9 mouse cellular contexts compared by ENCODE assay signal in the genomic region with DNA sequence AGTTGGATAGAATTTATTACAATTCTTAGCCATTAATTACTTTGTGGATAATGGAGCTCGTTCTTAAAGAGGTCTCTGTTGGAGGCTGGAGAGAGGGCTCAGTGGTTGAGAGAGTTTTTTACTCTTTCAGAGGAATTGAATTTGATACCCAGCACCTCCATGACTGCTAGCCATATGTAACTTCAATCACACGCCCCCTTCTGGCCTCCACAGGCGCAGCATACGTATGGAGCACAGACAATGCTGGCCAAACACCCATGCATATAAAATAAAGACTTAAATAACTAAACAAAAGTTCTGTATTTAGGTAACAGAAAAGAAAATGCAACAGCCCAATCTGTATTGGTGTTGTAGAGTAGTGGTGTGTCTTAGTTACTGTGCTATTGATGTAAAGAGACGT. TPM values are rescaled to one million over a fixed set of nuclear protein-coding genes. Genes with fewer than 3 reads are reported as not detected.
DNase-seq lines count a peak whose midpoint lies in the region; ATAC-seq and TF ChIP-seq lines count a peak whose summit lies in the region.
"Had no signal": no experiment of that assay in that cellular context is flagged by ENCODE, and none has a peak within 500 bp of the region (broad histone marks: within the 10 kb centered on the region; RNA-seq: fewer than 3 reads in every experiment).

No protein-coding gene starts in this region.

- CTCF ChIA-PET in Patski (lab: Charles Lee), result interaction anchor here (1.0 to 1.6 kb wide), 6 partner anchors 13 to 167 kb away, joined by 3 to 12 read pairs (median 3); no protein-coding TSS in a partner anchor

- H3K27me3 ChIP-seq in E14TG2a.4 (ENCODE audit: insufficient read depth, low read length) (no peaks in the 10 kb centered on the region), Patski (no peaks in the 10 kb centered on the region)
- H3K27me3 ChIP-seq: heart, embryonic 15.5 days had no signal

- TF ChIP-seq CTCF in layer of hippocampus, adult 2 months (conservative IDR thresholded peaks at IDR 0.05), result peak; percentile 79
- TF ChIP-seq CTCF in E14TG2a.4 (conservative IDR thresholded peaks at IDR 0.05; ENCODE audit: low read length) (peak; percentile 72), Patski (IDR thresholded peaks at IDR 0.05) (peak; percentile 79)

- H3K36me3 ChIP-seq in E14TG2a.4 (ENCODE audit: insufficient read depth, low read length), result peaks cover 26% of the 10 kb centered on the region

- DNase-seq in layer of hippocampus, adult 2 months (ENCODE audit: low spot score in 2 of 2), result peak in 1 of 2 experiments; percentile 32
- no peak for DNase-seq in layer of hippocampus, adult 8-10 months (ENCODE audit: low spot score in 2 of 2)
- peak; percentile 1 for DNase-seq in Patski (ENCODE audit: low read depth, low spot score)
- DNase-seq in embryo, embryonic 10.5 days (ENCODE audit: low spot score), result peak; percentile 60
- peak; percentile 54 for DNase-seq in lung, postnatal 10 days
- DNase-seq in left cerebral cortex, adult 9 months (ENCODE audit: low spot score in 2 of 2), result no peak

- in situ Hi-C loops in Patski (cut with MboI; ENCODE audit: low pct_unique_long_range_greater_than_20kb), result no loop called here

- POLR2A ChIA-PET in Patski (lab: Charles Lee), result no interaction called here

- H3K9me3 ChIP-seq in E14TG2a.4 (ENCODE audit: low read length), result no peaks in the 10 kb centered on the region
- H3K9me3 ChIP-seq: heart, embryonic 15.5 days had no signal

- H3K27ac ChIP-seq in layer of hippocampus, adult 2 months, result no peak overlapping the region
- H3K27ac ChIP-seq: heart, embryonic 15.5 days had no signal

- H3K4me1 ChIP-seq in E14TG2a.4 (replicated peaks; ENCODE audit: low read depth, low read length), result peaks cover 11% of the 10 kb centered on the region
- H3K4me1 ChIP-seq: heart, embryonic 15.5 days had no signal

- no peak overlapping the region for H3K4me3 ChIP-seq in layer of hippocampus, adult 2 months
- no peak overlapping the region for H3K4me3 ChIP-seq in E14TG2a.4 (replicated peaks; ENCODE audit: low read length)
- H3K4me3 ChIP-seq: heart, embryonic 15.5 days; myocyte had no signal

- ATAC-seq in Patski, result no peak

RNA-seq across cellular contexts. Expression of a gene that starts 43.2 kb away (rescaled TPM):
- total RNA-seq in layer of hippocampus, adult 2 months (2021), result 10 to 100 TPM; 26.3 to 26.7 TPM
- 10 to 100 TPM; 24.1 to 30.1 (median 26.8) TPM for total RNA-seq in layer of hippocampus, adult 8-10 months (2022)
- polyA plus RNA-seq in Patski (2021), result 31.3 TPM

RNA-seq across cellular contexts. Expression of a gene that starts 47.9 kb away (rescaled TPM):
- 100 to 1,000 TPM; 181 TPM for total RNA-seq in layer of hippocampus, adult 2 months (2021)
- total RNA-seq in layer of hippocampus, adult 8-10 months (2022), result 100 to 1,000 TPM; 174 to 183 (median 182) TPM
- polyA plus RNA-seq in Patski (2021), result 254 TPM

RNA-seq across cellular contexts. Expression of a gene that starts 58.4 kb away (rescaled TPM):
- total RNA-seq in layer of hippocampus, adult 2 months (2021), result 10 to 100 TPM; 10.8 to 11.8 TPM
- total RNA-seq in layer of hippocampus, adult 8-10 months (2022), result 10 to 100 TPM in 3 of 4 experiments, 1 to 10 TPM in 1; 9.8 to 11.8 (median 10.4) TPM
- polyA plus RNA-seq in Patski (2021), result 0.03 TPM

Comparison
In these comparisons a context has a peak if more than half of its experiments do, and no peak if none do; other contexts are left out.
1. DNase-seq: peak in Patski (single experiment), embryo, embryonic 10.5 days (single experiment) and lung, postnatal 10 days (single experiment); none in layer of hippocampus, adult 8-10 months (0 of 2) and left cerebral cortex, adult 9 months (0 of 2).
2. Peak in every context shown above with its lines, with median percentiles within 50 percentile points of each other: CTCF ChIP-seq.